In genomic region chr1:130784054-130784453, GRCm38 (mm10) we compare ENCODE assay signal across 9 mouse cellular contexts. TPM values are rescaled to one million over a fixed set of nuclear protein-coding genes. Genes with fewer than 3 reads are reported as not detected.
A peak's percentile ranks its signal among the peaks of the same experiment; 100 is the strongest.
DNase-seq lines count a peak whose midpoint lies in the region; ATAC-seq and TF ChIP-seq lines count a peak whose summit lies in the region.
"Had no signal": no experiment of that assay in that cellular context is flagged by ENCODE, and none has a peak within 500 bp of the region (broad histone marks: within the 10 kb centered on the region; RNA-seq: fewer than 3 reads in every experiment).

No protein-coding gene starts in this region.

- no peak for ATAC-seq in hindbrain, postnatal 0 days
- ATAC-seq in hindbrain, embryonic 16.5 days = no peak
- ATAC-seq in erythroid progenitor cell, adult 5-6 weeks (replicated peaks; ENCODE audit: low FRiP score, poor library complexity, severe bottlenecking) = 0 out of 2 replicates have a peak, but pooled peaks have one; percentile 68

- H3K27ac ChIP-seq in hindbrain, postnatal 0 days = no peak overlapping the region
- no peak overlapping the region for H3K27ac ChIP-seq in hindbrain, embryonic 16.5 days (ENCODE audit: low read depth, low read length)
- H3K27ac ChIP-seq in ES-Bruce4 (ENCODE audit: insufficient read depth, low read length) = no peak overlapping the region
- H3K27ac ChIP-seq: limb, embryonic 13.5 days had no signal

- TF ChIP-seq POLR2A in ES-Bruce4 (IDR thresholded peaks at IDR 0.05; ENCODE audit: insufficient read depth, low read length) = no peak

- no peaks in the 10 kb centered on the region for H3K4me1 ChIP-seq in hindbrain, postnatal 0 days (ENCODE audit: insufficient read depth, low read length)
- H3K4me1 ChIP-seq in hindbrain, embryonic 16.5 days (ENCODE audit: control insufficient read depth, insufficient read depth, low read depth, low read length) = no peaks in the 10 kb centered on the region
- peaks cover under 1% of the 10 kb centered on the region for H3K4me1 ChIP-seq in ES-Bruce4 (ENCODE audit: control insufficient read depth, insufficient read depth, low read length)
- H3K4me1 ChIP-seq: limb, embryonic 13.5 days had no signal

- H3K36me3 ChIP-seq in hindbrain, postnatal 0 days (ENCODE audit: insufficient read depth, low read length) = no peaks in the 10 kb centered on the region
- no peaks in the 10 kb centered on the region for H3K36me3 ChIP-seq in hindbrain, embryonic 16.5 days (ENCODE audit: control insufficient read depth, insufficient read depth, low read length)
- no peaks in the 10 kb centered on the region for H3K36me3 ChIP-seq in ES-Bruce4 (ENCODE audit: control insufficient read depth, insufficient read depth, low read length, poor library complexity, severe bottlenecking)
- H3K36me3 ChIP-seq: limb, embryonic 13.5 days had no signal

- H3K4me2 ChIP-seq in hindbrain, postnatal 0 days (ENCODE audit: low read depth, low read length) = no peak overlapping the region
- H3K4me2 ChIP-seq in hindbrain, embryonic 16.5 days (ENCODE audit: low read length) = no peak overlapping the region
- H3K4me2 ChIP-seq: limb, embryonic 13.5 days had no signal

- no peaks in the 10 kb centered on the region for H3K27me3 ChIP-seq in hindbrain, postnatal 0 days (ENCODE audit: insufficient read depth, low read length)
- no peaks in the 10 kb centered on the region for H3K27me3 ChIP-seq in hindbrain, embryonic 16.5 days (replicated peaks; ENCODE audit: control insufficient read depth, insufficient read depth, low read length)
- H3K27me3 ChIP-seq in ES-Bruce4 (ENCODE audit: control insufficient read depth, insufficient read depth, low read length, poor library complexity, severe bottlenecking) = no peaks in the 10 kb centered on the region
- H3K27me3 ChIP-seq: limb, embryonic 13.5 days had no signal

- no peak for TF ChIP-seq EP300 in ES-Bruce4 (IDR thresholded peaks at IDR 0.05; ENCODE audit: insufficient read depth, low read depth, low read length)

- H3K4me3 ChIP-seq in hindbrain, postnatal 0 days (ENCODE audit: low read length) = no peak overlapping the region
- no peak overlapping the region for H3K4me3 ChIP-seq in hindbrain, embryonic 16.5 days (ENCODE audit: low read length)
- H3K4me3 ChIP-seq in ES-Bruce4 (ENCODE audit: low read depth, low read length) = no peak overlapping the region
- H3K4me3 ChIP-seq: limb, embryonic 13.5 days had no signal

- WGBS in hindbrain, postnatal 0 days = 27% methylated on average over 4 of the region's 4 CpGs
- WGBS in hindbrain, embryonic 16.5 days = 31% methylated on average over 4 of the region's 4 CpGs

- peak; percentile 53 for DNase-seq in hindbrain, postnatal 0 days (ENCODE audit: low spot score)
- DNase-seq in A20 (ENCODE audit: low read depth, low spot score) = peak; percentile 62
- DNase-seq in naive thymus-derived CD4-positive, alpha-beta T cell, adult 2 months (ENCODE audit: low read depth) = peak; percentile 65
- DNase-seq in gastrocnemius, adult 18-20 months (ENCODE audit: low spot score) = no peak
- DNase-seq in layer of hippocampus, postnatal 36 days = no peak

- H3K9me3 ChIP-seq in hindbrain, postnatal 0 days (ENCODE audit: low read length) = no peaks in the 10 kb centered on the region
- no peaks in the 10 kb centered on the region for H3K9me3 ChIP-seq in hindbrain, embryonic 16.5 days (ENCODE audit: control insufficient read depth, low read length)
- H3K9me3 ChIP-seq in ES-Bruce4 (replicated peaks; ENCODE audit: control insufficient read depth, insufficient read depth, low read length, poor library complexity, severe bottlenecking) = no peaks in the 10 kb centered on the region
- H3K9me3 ChIP-seq: limb, embryonic 13.5 days had no signal

- peak; percentile 58 for TF ChIP-seq CTCF in hindbrain, postnatal 0 days (IDR thresholded peaks at IDR 0.05; ENCODE audit: low read depth)
- TF ChIP-seq CTCF in ES-Bruce4 (IDR thresholded peaks at IDR 0.05; ENCODE audit: low read depth, low read length) = peak; percentile 11

- no peak overlapping the region for H3K9ac ChIP-seq in hindbrain, postnatal 0 days (replicated peaks; ENCODE audit: low read length)
- no peak overlapping the region for H3K9ac ChIP-seq in hindbrain, embryonic 16.5 days (ENCODE audit: low read depth, low read length)
- no peak overlapping the region for H3K9ac ChIP-seq in ES-Bruce4 (ENCODE audit: low read depth, poor library complexity, severe bottlenecking)
- H3K9ac ChIP-seq: limb, embryonic 13.5 days had no signal

RNA-seq across cellular contexts. Expression of gene Fcamr, which starts 16.6 kb away (rescaled TPM):
- total RNA-seq in hindbrain, postnatal 0 days (2014; rRNA removed) = not detected in 2 replicates
- not detected in 2 replicates for polyA plus RNA-seq in hindbrain, postnatal 0 days (2015; fragmentation: Nextera tagmentation; extraction: Ambion mirVana)
- polyA plus RNA-seq in hindbrain, embryonic 16.5 days (2015; fragmentation: Nextera tagmentation; extraction: Ambion mirVana) = not detected in 2 replicates
- polyA plus RNA-seq in ES-Bruce4 (2011; ENCODE audit: insufficient read depth, insufficient read length, low read depth, missing spikeins) = not detected in 2 replicates
- not detected in 2 replicates for total RNA-seq in erythroid progenitor cell, adult 5-6 weeks (2015; ENCODE audit: low replicate concordance)
- total RNA-seq in erythroid progenitor cell, adult 5-6 weeks (2017; ENCODE audit: low replicate concordance) = not detected in 2 replicates
- not detected for total RNA-seq in gastrocnemius, adult 18-20 months (2021)
- total RNA-seq in layer of hippocampus, postnatal 36 days (2021) = not detected
- polyA plus RNA-seq: limb, embryonic 13.5 days had no signal

RNA-seq across cellular contexts. Expression of gene Pigr, which starts 42.4 kb away (rescaled TPM):
- total RNA-seq in hindbrain, postnatal 0 days (2014; rRNA removed) = not detected in 2 replicates
- polyA plus RNA-seq in hindbrain, postnatal 0 days (2015; fragmentation: Nextera tagmentation; extraction: Ambion mirVana) = not detected in 2 replicates
- polyA plus RNA-seq in hindbrain, embryonic 16.5 days (2015; fragmentation: Nextera tagmentation; extraction: Ambion mirVana) = not detected in 2 replicates
- not detected in 2 replicates for polyA plus RNA-seq in ES-Bruce4 (2011; ENCODE audit: insufficient read depth, insufficient read length, low read depth, missing spikeins)
- not detected in 2 replicates for total RNA-seq in erythroid progenitor cell, adult 5-6 weeks (2015; ENCODE audit: low replicate concordance)
- total RNA-seq in erythroid progenitor cell, adult 5-6 weeks (2017; ENCODE audit: low replicate concordance) = not detected in 2 replicates
- total RNA-seq in gastrocnemius, adult 18-20 months (2021) = under 1 TPM; 0.14 to 0.52 TPM
- not detected for total RNA-seq in layer of hippocampus, postnatal 36 days (2021)
- polyA plus RNA-seq: limb, embryonic 13.5 days had no signal

RNA-seq across cellular contexts. Expression of gene AA986860, which starts 52.3 kb away (rescaled TPM):
- 0.32 and 1.3 TPM in 2 replicates for total RNA-seq in hindbrain, postnatal 0 days (2014; rRNA removed)
- polyA plus RNA-seq in hindbrain, postnatal 0 days (2015; fragmentation: Nextera tagmentation; extraction: Ambion mirVana) = 0.58 and 0.59 TPM in 2 replicates
- polyA plus RNA-seq in hindbrain, embryonic 16.5 days (2015; fragmentation: Nextera tagmentation; extraction: Ambion mirVana) = 0.41 and 1.0 TPM in 2 replicates
- polyA plus RNA-seq in ES-Bruce4 (2011; ENCODE audit: insufficient read depth, insufficient read length, low read depth, missing spikeins) = 3.3 and 3.5 TPM in 2 replicates
- 8.6 and 11.3 TPM in 2 replicates for total RNA-seq in erythroid progenitor cell, adult 5-6 weeks (2015; ENCODE audit: low replicate concordance)
- total RNA-seq in erythroid progenitor cell, adult 5-6 weeks (2017; ENCODE audit: low replicate concordance) = 8.0 and 9.4 TPM in 2 replicates
- under 1 TPM; 0.09 to 0.24 TPM for total RNA-seq in gastrocnemius, adult 18-20 months (2021)
- total RNA-seq in layer of hippocampus, postnatal 36 days (2021) = 1 to 10 TPM; 1.3 TPM

RNA-seq across cellular contexts. Expression of gene Pfkfb2, which starts 55.0 kb away (rescaled TPM):
- total RNA-seq in hindbrain, postnatal 0 days (2014; rRNA removed) = 23.6 and 30.0 TPM in 2 replicates
- polyA plus RNA-seq in hindbrain, postnatal 0 days (2015; fragmentation: Nextera tagmentation; extraction: Ambion mirVana) = 13.3 and 13.5 TPM in 2 replicates
- polyA plus RNA-seq in hindbrain, embryonic 16.5 days (2015; fragmentation: Nextera tagmentation; extraction: Ambion mirVana) = 17.6 and 21.0 TPM in 2 replicates
- polyA plus RNA-seq in ES-Bruce4 (2011; ENCODE audit: insufficient read depth, insufficient read length, low read depth, missing spikeins) = 9.7 and 11.5 TPM in 2 replicates
- total RNA-seq in erythroid progenitor cell, adult 5-6 weeks (2015; ENCODE audit: low replicate concordance) = 23.5 and 26.7 TPM in 2 replicates
- 38.4 and 45.7 TPM in 2 replicates for total RNA-seq in erythroid progenitor cell, adult 5-6 weeks (2017; ENCODE audit: low replicate concordance)
- 10 to 100 TPM in 1 of 2 experiments, 1 to 10 TPM in 1; 9.7 to 12.8 TPM for total RNA-seq in gastrocnemius, adult 18-20 months (2021)
- total RNA-seq in layer of hippocampus, postnatal 36 days (2021) = 10 to 100 TPM; 46.2 to 46.7 TPM

Comparison
In these comparisons a context has a peak if more than half of its experiments do, and no peak if none do; other contexts are left out.
1. DNase-seq: peak in hindbrain, postnatal 0 days (single experiment), A20 (single experiment) and naive thymus-derived CD4-positive, alpha-beta T cell, adult 2 months (single experiment); none in gastrocnemius, adult 18-20 months (single experiment) and layer of hippocampus, postnatal 36 days (0 of 2).